9 mouse cellular contexts compared by ENCODE assay signal in the genomic region with DNA sequence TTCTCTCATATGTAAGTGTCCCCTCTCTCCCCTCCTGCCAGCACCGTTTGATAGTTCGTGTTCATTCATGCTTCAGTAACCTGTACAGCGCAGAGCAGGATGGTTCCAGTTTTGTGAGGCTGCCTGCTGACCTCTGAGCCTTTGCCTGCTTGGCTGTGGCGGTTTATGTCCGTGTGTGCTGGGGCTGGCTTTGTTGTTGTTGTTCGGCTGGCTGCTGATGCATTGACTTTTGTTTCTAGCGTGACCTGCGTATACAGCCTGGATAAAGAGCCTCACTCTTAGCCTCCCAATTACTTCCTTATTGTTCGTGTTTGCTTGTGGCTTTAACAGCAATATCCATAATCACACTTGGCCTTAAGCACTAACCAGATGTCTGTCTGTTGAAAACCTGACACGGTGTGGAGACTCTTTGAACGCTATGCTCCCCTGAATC. TPM values are rescaled to one million over a fixed set of nuclear protein-coding genes. Genes with fewer than 3 reads are reported as not detected.
DNase-seq lines count a peak whose midpoint lies in the region; ATAC-seq lines count a peak whose summit lies in the region.
"Had no signal": no experiment of that assay in that cellular context is flagged by ENCODE, and none has a peak within 500 bp of the region (broad histone marks: within the 10 kb centered on the region; RNA-seq: fewer than 3 reads in every experiment).

No protein-coding gene starts in this region.

- peak overlapping the region; percentile 70; the same call in 1 of the 2 replicates for H3K27ac ChIP-seq in heart, embryonic 10.5 days
- H3K27ac ChIP-seq in forebrain, embryonic 14.5 days (ENCODE audit: low read depth, low read length), result 0 out of 2 replicates have a peak overlapping the region, but pooled peaks have one; percentile 6
- H3K27ac ChIP-seq in kidney, embryonic 16.5 days (ENCODE audit: low read length), result peak overlapping the region; percentile 89
- H3K27ac ChIP-seq: macrophage had no signal

- H3K4me1 ChIP-seq in heart, embryonic 10.5 days, result peaks cover 14% of the 10 kb centered on the region
- H3K4me1 ChIP-seq in forebrain, embryonic 14.5 days (ENCODE audit: control insufficient read depth, insufficient read depth, low read length), result peaks cover 8% of the 10 kb centered on the region
- peaks cover 18% of the 10 kb centered on the region for H3K4me1 ChIP-seq in kidney, embryonic 16.5 days (ENCODE audit: insufficient read depth, low read length)

- peak overlapping the region; percentile 19 for H3K4me3 ChIP-seq in heart, embryonic 10.5 days
- H3K4me3 ChIP-seq in forebrain, embryonic 14.5 days (ENCODE audit: low read depth, low read length), result peak overlapping the region; percentile 5; the same call in 1 of the 2 replicates
- H3K4me3 ChIP-seq in kidney, embryonic 16.5 days (ENCODE audit: low read length), result 0 out of 2 replicates have a peak overlapping the region, but pooled peaks have one; percentile 4

- ATAC-seq in forebrain, embryonic 14.5 days, result peak; percentile 53; the same call in 1 of the 2 replicates
- ATAC-seq in kidney, embryonic 16.5 days (ENCODE audit: low FRiP score, low TSS enrichment), result peak; percentile 97

- H3K27me3 ChIP-seq in heart, embryonic 10.5 days (ENCODE audit: insufficient read depth, poor library complexity, severe bottlenecking), result peaks cover 19% of the 10 kb centered on the region; the same call in 1 of the 2 replicates
- H3K27me3 ChIP-seq in forebrain, embryonic 14.5 days (replicated peaks; ENCODE audit: control insufficient read depth, insufficient read depth, low read length), result no peaks in the 10 kb centered on the region
- no peaks in the 10 kb centered on the region for H3K27me3 ChIP-seq in kidney, embryonic 16.5 days (ENCODE audit: insufficient read depth, low read length)

- H3K4me2 ChIP-seq in forebrain, embryonic 14.5 days (ENCODE audit: low read length), result peak overlapping the region; percentile 32
- H3K4me2 ChIP-seq in kidney, embryonic 16.5 days (replicated peaks; ENCODE audit: low read depth, low read length), result peak overlapping the region; percentile 37

- H3K9me3 ChIP-seq in heart, embryonic 10.5 days, result no peaks in the 10 kb centered on the region
- no peaks in the 10 kb centered on the region for H3K9me3 ChIP-seq in forebrain, embryonic 14.5 days (replicated peaks; ENCODE audit: control insufficient read depth, low read length)
- H3K9me3 ChIP-seq in kidney, embryonic 16.5 days (ENCODE audit: low read length), result no peaks in the 10 kb centered on the region

- H3K36me3 ChIP-seq in heart, embryonic 10.5 days, result peaks cover 12% of the 10 kb centered on the region; the same call in 1 of the 2 replicates
- H3K36me3 ChIP-seq in forebrain, embryonic 14.5 days (ENCODE audit: control insufficient read depth, insufficient read depth, low read length), result no peaks in the 10 kb centered on the region
- peaks cover 20% of the 10 kb centered on the region for H3K36me3 ChIP-seq in kidney, embryonic 16.5 days (ENCODE audit: insufficient read depth, low read length)

- WGBS in heart, embryonic 10.5 days, result 39% methylated on average over 11 of the region's 11 CpGs
- 9% methylated on average over 11 of the region's 11 CpGs for WGBS in forebrain, embryonic 14.5 days
- WGBS in kidney, embryonic 16.5 days, result 27% methylated on average over 11 of the region's 11 CpGs

- peak overlapping the region; percentile 43; the same call in 1 of the 2 replicates for H3K9ac ChIP-seq in forebrain, embryonic 14.5 days (ENCODE audit: low read length)
- H3K9ac ChIP-seq in kidney, embryonic 16.5 days (replicated peaks; ENCODE audit: low read length), result 0 out of 2 replicates have a peak overlapping the region, but pooled peaks have one; percentile 11

- no peak for DNase-seq in heart, embryonic 10.5 days (ENCODE audit: low spot score)
- no peak for DNase-seq in heart, adult 8-10 months (ENCODE audit: low spot score)
- peak; percentile 24 for DNase-seq in forebrain, embryonic 14.5 days (ENCODE audit: low spot score)
- DNase-seq in retina, postnatal 1 day, result peak; percentile 77
- no peak for DNase-seq in left cerebral cortex, adult 8-10 months (ENCODE audit: low spot score in 2 of 2)
- no peak for DNase-seq in layer of hippocampus, adult 9-11 months
- no peak for DNase-seq in ovary, adult 18-20 months (ENCODE audit: low spot score)

RNA-seq across cellular contexts. Expression of a gene that starts 35.0 kb away (rescaled TPM):
- polyA plus RNA-seq in heart, embryonic 10.5 days (2016; fragmentation: Nextera tagmentation; extraction: Ambion mirVana), result 48.9 and 72.1 TPM in 2 replicates
- 10 to 100 TPM; 33.9 to 39.6 (median 36.0) TPM for total RNA-seq in heart, adult 8-10 months (2022)
- polyA plus RNA-seq in forebrain, embryonic 14.5 days (2014; fragmentation: Nextera tagmentation; extraction: Ambion mirVana), result 16.2 and 17.7 TPM in 2 replicates
- polyA plus RNA-seq in kidney, embryonic 16.5 days (2015; fragmentation: Nextera tagmentation; extraction: Ambion mirVana), result 77.1 and 88.9 TPM in 2 replicates
- total RNA-seq in left cerebral cortex, adult 8-10 months (2022), result 100 to 1,000 TPM; 121 to 130 (median 126) TPM

RNA-seq across cellular contexts. Expression of a gene that starts 53.2 kb away (rescaled TPM):
- 2.6 and 4.3 TPM in 2 replicates for polyA plus RNA-seq in heart, embryonic 10.5 days (2016; fragmentation: Nextera tagmentation; extraction: Ambion mirVana)
- under 1 TPM; 0.40 to 0.94 (median 0.55) TPM for total RNA-seq in heart, adult 8-10 months (2022)
- polyA plus RNA-seq in forebrain, embryonic 14.5 days (2014; fragmentation: Nextera tagmentation; extraction: Ambion mirVana), result 55.9 and 66.5 TPM in 2 replicates
- 5.4 and 5.9 TPM in 2 replicates for polyA plus RNA-seq in kidney, embryonic 16.5 days (2015; fragmentation: Nextera tagmentation; extraction: Ambion mirVana)
- total RNA-seq in left cerebral cortex, adult 8-10 months (2022), result 100 to 1,000 TPM; 189 to 234 (median 210) TPM
- polyA plus RNA-seq: macrophage had no signal

Comparison
In these comparisons a context has a peak if more than half of its experiments do, and no peak if none do; other contexts are left out.
1. DNase-seq: peak in forebrain, embryonic 14.5 days (single experiment) and retina, postnatal 1 day (single experiment); none in heart, embryonic 10.5 days (single experiment), heart, adult 8-10 months (single experiment), left cerebral cortex, adult 8-10 months (0 of 2), layer of hippocampus, adult 9-11 months (single experiment) and ovary, adult 18-20 months (single experiment).
2. H3K27ac ChIP-seq: peak in every context shown above with its lines; median percentile 89 in kidney, embryonic 16.5 days; 70 in heart, embryonic 10.5 days; 6 in forebrain, embryonic 14.5 days.
3. Peak in every context shown above with its lines, with median percentiles within 50 percentile points of each other: H3K4me3 ChIP-seq.